Mouse (Mus musculus) T-helper 2 cell (primary cell): ENCODE measurements around the gene Tma7.

Experiments
- in situ Hi-C: fragments of 300-600 bp; cut with MboI, MseI; formaldehyde crosslinking; loops from one replicate; pipeline ENCODE4 v1.15.1; 2025; ENCODE audit warnings: high pct_unique_total_duplicates

Tma7 gene

GRCm38 (mm10) chr9:109073661-109074573 lies 8.5 kb downstream of the Tma7 start, which contains the start of gene Atrip:
Atrip (minus strand) TSS chr9:109074124.
- in situ Hi-C loops: loop anchor here (25.0 kb wide), 1 partner anchor 1537 kb away; the partner anchor contains the start of genes Cyb561d2, Nprl2, Tmem115 and Zmynd10

DNA sequence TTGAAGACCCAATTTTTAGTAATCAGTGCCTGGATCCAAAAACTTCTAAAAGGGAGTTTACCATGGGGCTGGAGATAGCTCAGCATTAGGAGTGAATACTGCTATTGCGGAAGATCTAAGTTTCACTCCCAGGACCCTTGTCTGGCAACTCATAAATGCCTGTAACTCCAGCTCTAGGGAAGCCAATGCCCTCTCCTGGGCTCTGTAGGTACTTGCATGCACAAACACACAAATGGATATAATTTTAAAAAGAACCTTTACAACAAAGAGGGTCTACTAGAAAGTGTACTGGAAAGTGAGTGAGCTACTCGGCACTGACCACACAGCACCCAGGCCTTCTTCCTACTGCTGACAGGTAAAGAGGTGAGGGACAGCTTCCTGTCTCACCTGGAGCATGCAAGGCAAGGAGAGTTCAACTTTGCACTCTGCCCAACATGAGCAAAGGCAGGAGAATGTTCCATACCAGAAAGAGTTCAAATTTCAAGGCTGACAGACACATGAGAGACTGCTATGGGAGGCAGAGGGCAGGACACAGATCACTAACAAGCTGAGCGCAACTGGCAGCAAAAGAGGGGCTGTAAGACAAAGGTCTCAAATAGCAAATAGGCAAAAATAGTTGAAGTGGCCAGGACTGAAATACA lies 14.2 kb downstream of the Tma7 start:
- in situ Hi-C loops: loop anchor here (25.0 kb wide), 1 partner anchor 1531 kb away; the partner anchor contains the start of genes Cyb561d2, Nprl2, Tmem115 and Zmynd10

GRCm38 (mm10) chr9:109060898-109061295 lies 21.5 kb downstream of the Tma7 start:
- in situ Hi-C loops: loop anchor here (5.0 to 25.0 kb wide), 2 partner anchors 59 to 1524 kb away; partner anchors contain the start of genes Cyb561d2, Nprl2, Tmem115 and Zmynd10

GRCm38 (mm10) chr9:109060184-109060897 lies 22.0 kb downstream of the Tma7 start:
- in situ Hi-C loops: loop anchor here (5.0 to 25.0 kb wide), 2 partner anchors 58 to 1523 kb away; partner anchors contain the start of genes Cyb561d2, Nprl2, Tmem115 and Zmynd10

DNA sequence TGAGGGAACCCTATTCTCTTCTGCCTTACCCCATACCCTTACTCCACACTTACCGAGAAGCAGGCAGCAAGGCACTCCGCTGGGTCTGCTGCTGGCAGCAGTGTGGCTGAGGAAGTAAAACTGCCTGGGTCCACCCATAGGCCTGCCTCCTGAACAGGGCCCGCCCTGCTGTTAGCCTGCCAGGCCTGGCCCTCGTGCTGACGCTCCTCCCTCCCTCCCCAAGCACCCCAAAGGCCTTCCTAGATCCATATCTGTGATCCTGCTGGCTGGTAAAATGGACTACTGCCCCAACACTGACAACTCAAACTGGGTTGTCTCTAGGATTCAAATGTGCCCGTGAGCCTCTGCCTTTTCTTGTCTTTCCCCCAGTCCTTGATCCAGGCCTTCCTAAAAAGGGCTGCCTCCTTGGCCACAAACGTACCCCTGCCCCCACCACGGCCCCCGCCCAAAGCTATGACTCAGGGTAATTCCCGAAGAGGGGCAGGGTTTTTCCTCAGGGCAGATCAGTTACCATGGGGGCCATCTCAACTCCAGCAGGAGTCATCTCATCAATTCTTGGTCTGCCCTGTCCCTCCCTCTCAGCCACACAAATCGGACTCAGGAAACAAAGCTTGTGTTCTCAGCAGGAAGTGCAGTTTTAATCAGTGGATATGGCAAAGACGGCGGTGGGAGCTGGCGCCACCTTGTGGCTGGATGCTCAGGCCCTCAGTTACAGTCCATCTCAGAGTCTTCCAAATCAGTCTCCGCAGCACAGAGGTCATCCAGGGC lies 23.1 kb downstream of the Tma7 start, which contains the start of gene Trex1:
Gene Trex1, minus strand, starts transcription at position 599 of the 768 bp plus-strand sequence.
- in situ Hi-C loops: loop anchor here (25.0 kb wide), 1 partner anchor 1522 kb away; the partner anchor contains the start of genes Cyb561d2, Nprl2, Tmem115 and Zmynd10

DNA sequence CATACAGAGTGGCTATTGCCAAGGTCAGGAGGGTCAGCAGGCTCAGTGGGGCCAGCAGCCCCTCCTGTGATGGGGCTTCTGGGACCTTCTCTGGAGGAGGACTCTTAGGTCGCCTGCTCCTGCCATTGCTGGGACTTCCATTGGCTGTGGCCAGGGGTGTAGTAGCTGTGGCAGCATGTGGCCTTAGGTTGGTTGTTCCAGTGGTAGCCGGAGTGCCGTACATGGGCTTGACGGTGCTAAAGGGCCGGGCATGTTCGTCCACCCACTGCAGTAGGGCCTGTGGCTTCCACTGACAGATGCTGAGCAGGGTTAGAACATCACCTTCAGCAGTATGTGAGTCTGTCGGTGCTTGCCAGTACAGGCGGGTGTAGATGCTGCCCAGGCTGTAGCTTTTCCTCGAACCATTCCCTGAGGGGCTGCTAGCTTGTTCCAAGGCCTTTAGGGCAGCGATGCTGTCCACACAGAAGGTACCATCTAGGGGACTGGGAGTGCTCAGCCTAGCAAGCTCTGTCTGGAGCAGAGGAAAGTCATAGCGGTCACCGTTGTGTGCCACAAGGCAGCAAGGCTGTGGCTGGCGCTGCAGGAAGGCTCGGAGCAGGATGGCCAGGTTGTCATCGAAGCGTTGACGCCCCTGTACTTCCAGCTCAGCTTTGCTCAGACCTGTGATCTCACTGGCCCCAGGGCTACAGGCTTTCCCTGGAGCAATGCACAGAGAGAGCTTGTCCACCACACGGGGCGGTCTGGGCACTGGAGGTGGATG lies 24.2 kb downstream of the Tma7 start:
- in situ Hi-C loops: loop anchor here (25.0 kb wide), 1 partner anchor 1521 kb away; the partner anchor contains the start of genes Cyb561d2, Nprl2, Tmem115 and Zmynd10

GRCm38 (mm10) chr9:109057543-109057942 lies 24.8 kb downstream of the Tma7 start:
- in situ Hi-C loops: loop anchor here (25.0 kb wide), 1 partner anchor 1520 kb away; the partner anchor contains the start of genes Cyb561d2, Nprl2, Tmem115 and Zmynd10

- in situ Hi-C loops: loop anchor here (25.0 kb wide), 1 partner anchor 1520 kb away; the partner anchor contains the start of genes Cyb561d2, Nprl2, Tmem115 and Zmynd10
Measured at GRCm38 (mm10) chr9:109056916-109057315, 25.5 kb downstream of the Tma7 start.

GRCm38 (mm10) chr9:109056081-109056690 lies 26.2 kb downstream of the Tma7 start:
- in situ Hi-C loops: loop anchor here (25.0 kb wide), 1 partner anchor 1519 kb away; the partner anchor contains the start of genes Cyb561d2, Nprl2, Tmem115 and Zmynd10

GRCm38 (mm10) chr9:109055271-109056030 lies 26.9 kb downstream of the Tma7 start:
- in situ Hi-C loops: loop anchor here (25.0 kb wide), 1 partner anchor 1518 kb away; the partner anchor contains the start of genes Cyb561d2, Nprl2, Tmem115 and Zmynd10

- in situ Hi-C loops: loop anchor here (5.0 to 25.0 kb wide), 2 partner anchors 487 to 1517 kb away; partner anchors contain the start of genes Cyb561d2, Dalrd3, Ndufaf3 and Nprl2
Measured at GRCm38 (mm10) chr9:109054712-109055111, 27.7 kb downstream of the Tma7 start.

GRCm38 (mm10) chr9:109053851-109054250 lies 28.5 kb downstream of the Tma7 start:
- in situ Hi-C loops: loop anchor here (5.0 to 25.0 kb wide), 2 partner anchors 487 to 1517 kb away; partner anchors contain the start of genes Cyb561d2, Dalrd3, Ndufaf3 and Nprl2

- in situ Hi-C loops: loop anchor here (5.0 to 25.0 kb wide), 2 partner anchors 486 to 1516 kb away; partner anchors contain the start of genes Cyb561d2, Dalrd3, Ndufaf3 and Nprl2
Measured at GRCm38 (mm10) chr9:109053366-109053765, 29.0 kb downstream of the Tma7 start.

DNA sequence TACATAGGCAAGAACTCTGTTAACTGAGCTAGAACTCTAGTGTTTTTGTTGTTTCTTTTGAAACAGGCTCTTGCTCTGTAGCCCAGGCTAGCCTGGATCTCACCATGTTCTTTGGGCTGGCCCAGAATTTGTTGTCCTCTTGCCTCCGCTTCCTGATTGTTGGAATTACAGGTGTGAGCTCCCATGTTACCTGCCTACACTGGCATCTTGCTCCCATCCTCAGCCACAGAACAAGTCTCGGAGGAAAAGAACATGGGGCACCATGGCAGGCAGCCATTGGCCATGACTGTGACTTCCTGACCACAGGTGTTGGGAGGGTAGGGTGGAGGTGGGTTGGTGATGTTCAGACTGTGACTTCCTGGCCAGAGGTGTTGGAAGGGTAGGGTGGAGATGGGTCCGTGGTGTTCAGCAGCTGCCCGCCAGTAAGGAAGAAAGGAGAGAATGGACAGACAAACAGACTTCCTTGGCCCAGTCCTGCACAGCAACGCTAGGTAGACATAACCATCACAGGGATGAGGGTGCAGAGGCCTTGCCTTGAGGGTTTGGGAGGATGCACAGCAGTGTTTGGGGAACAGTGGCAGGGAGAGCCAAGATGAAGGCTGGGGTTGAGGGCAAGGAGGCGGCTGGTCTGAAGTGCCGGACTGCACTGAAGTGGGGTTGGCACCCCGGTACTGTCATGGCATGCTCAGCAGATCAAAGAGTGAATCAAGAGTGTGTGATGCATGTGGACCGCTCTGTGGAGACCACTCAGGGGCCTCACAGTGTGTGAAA lies 29.7 kb downstream of the Tma7 start:
- in situ Hi-C loops: loop anchor here (5.0 to 25.0 kb wide), 2 partner anchors 485 to 1515 kb away; partner anchors contain the start of genes Cyb561d2, Dalrd3, Ndufaf3 and Nprl2

DNA sequence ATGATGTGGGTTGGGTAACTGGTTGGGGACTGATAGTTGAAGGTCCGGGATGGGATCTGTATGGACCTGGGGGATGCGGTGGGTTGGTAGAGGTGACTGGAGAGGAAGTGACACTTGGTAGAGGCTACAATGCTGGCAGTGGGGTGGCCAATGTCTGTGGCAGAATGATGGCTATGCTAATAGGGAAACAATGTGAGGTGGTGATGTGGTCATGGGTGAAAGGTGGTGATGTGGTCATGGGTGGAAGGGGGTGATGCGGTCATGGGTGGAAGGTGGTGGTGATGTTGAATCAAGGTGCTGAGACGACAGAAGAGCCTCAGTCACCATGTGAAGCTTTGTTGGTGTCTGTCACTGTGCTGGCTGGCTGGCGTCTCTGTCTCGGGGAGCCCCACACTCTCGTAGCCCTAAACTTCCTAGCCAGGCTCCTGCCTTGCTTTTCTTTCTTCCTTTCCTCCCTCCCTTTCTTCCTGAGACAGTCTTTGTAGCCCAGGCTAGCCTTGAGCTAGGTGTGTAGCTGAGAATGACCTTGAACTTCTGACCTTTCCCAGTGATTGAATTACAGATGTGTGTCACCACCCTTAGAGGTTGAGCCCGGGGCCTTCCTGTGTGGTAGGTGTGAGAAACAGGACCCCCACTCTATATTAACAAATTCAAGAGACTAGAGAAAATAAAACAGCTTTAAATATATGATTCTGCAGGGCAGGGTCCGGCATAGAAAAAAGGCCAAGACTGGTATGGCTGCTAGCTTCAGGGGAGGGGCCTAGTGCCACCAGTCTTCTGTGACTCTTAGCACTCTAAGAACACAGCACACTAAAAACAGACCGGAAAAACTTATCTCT lies 30.5 kb downstream of the Tma7 start:
- in situ Hi-C loops: loop anchor here (5.0 to 25.0 kb wide), 2 partner anchors 485 to 1515 kb away; partner anchors contain the start of genes Cyb561d2, Dalrd3, Ndufaf3 and Nprl2
